Mouse (Mus musculus) layer of hippocampus, adult 8-10 months (tissue): ENCODE measurements at regions not wholly inside any gene's neighbourhood (a gene's known extent, or its start where the extent isn't known, plus 50 kb on each side); places are given as distances from the start of the nearest gene placed in this dataset.

Source experiments
- DNase-seq, 2 experiments: peaks; one replicate each; pipeline ENCODE4 v3.0.0; 2022; ENCODE audit warnings: low spot score in 2 of 2

- no peak for DNase-seq
Measured at GRCm38 (mm10) chr12:32640591-32640990, 178.8 kb upstream of the Nampt start.

- no peak for DNase-seq
Measured at GRCm38 (mm10) chr12:32642493-32642892, 176.9 kb upstream of the Nampt start.

GRCm38 (mm10) chr12:32653096-32653495, 166.2 kb upstream of the Nampt start:
- no peak for DNase-seq

- DNase-seq, result no peak
Measured at GRCm38 (mm10) chr12:32656194-32656593, 163.2 kb upstream of the Nampt start.

GRCm38 (mm10) chr12:32661782-32662413, 157.4 kb upstream of the Nampt start:
- DNase-seq, result peak in 1 of 2 experiments; percentile 14

GRCm38 (mm10) chr12:32666040-32666439, 153.3 kb upstream of the Nampt start:
- DNase-seq, result no peak

- no peak for DNase-seq
Measured at GRCm38 (mm10) chr12:32677908-32678307, 141.4 kb upstream of the Nampt start.

GRCm38 (mm10) chr12:32678756-32679155, 140.6 kb upstream of the Nampt start:
- DNase-seq, result no peak

GRCm38 (mm10) chr12:32681910-32682309, 137.4 kb upstream of the Nampt start:
- no peak for DNase-seq

GRCm38 (mm10) chr12:32683375-32683774, 136.0 kb upstream of the Nampt start:
- DNase-seq, result no peak

GRCm38 (mm10) chr12:32685788-32686385, 133.5 kb upstream of the Nampt start:
- DNase-seq, result no peak

- DNase-seq, result no peak
Measured at GRCm38 (mm10) chr12:32689361-32689760, 130.0 kb upstream of the Nampt start.

GRCm38 (mm10) chr12:32690096-32690495, 129.2 kb upstream of the Nampt start:
- no peak for DNase-seq

- no peak for DNase-seq
Measured at GRCm38 (mm10) chr12:32692081-32692819, 127.1 kb upstream of the Nampt start.

GRCm38 (mm10) chr12:32692962-32693361, 126.4 kb upstream of the Nampt start:
- no peak for DNase-seq

GRCm38 (mm10) chr12:32693678-32694077, 125.7 kb upstream of the Nampt start:
- no peak for DNase-seq

- DNase-seq, result no peak
Measured at GRCm38 (mm10) chr12:32696832-32697231, 122.5 kb upstream of the Nampt start.

- no peak for DNase-seq
Measured at GRCm38 (mm10) chr12:32709188-32709587, 110.2 kb upstream of the Nampt start.

GRCm38 (mm10) chr12:32717129-32717921, 102.0 kb upstream of the Nampt start:
- DNase-seq, result peak; percentile 89

GRCm38 (mm10) chr12:32719203-32719602, 100.1 kb upstream of the Nampt start:
- DNase-seq, result peak; percentile 19 to 44

GRCm38 (mm10) chr12:32724451-32725188, 94.7 kb upstream of the Nampt start:
- DNase-seq, result peak in 1 of 2 experiments; percentile 42
